Mouse (Mus musculus) thymus, adult 2 months (tissue): ENCODE measurements around the gene Hoxc6.

Experiments used
- CTCF ChIP-seq: fragments of 200-500 bp; IDR thresholded peaks from 2 replicates; pipeline ENCODE4 v1.5.1; 2012; ENCODE audit warnings: mild to moderate bottlenecking, control low read depth, low read length, moderate library complexity, borderline replicate concordance; ENCODE audit not compliant: control insufficient read depth, poor library complexity, insufficient read depth; ENCODE audit errors: extremely low read depth
- POLR2A ChIP-seq: fragments of 200-500 bp; IDR thresholded peaks from 2 replicates; pipeline ENCODE4 v1.6.1; 2012; ENCODE audit warnings: mild to moderate bottlenecking, low read length, control low read depth, moderate library complexity; ENCODE audit not compliant: control insufficient read depth, poor library complexity, insufficient read depth; ENCODE audit errors: extremely low read depth

GRCm38 (mm10) chr15:103040601-103041000 is 42.5 kb downstream of the Hoxc6 start:
- TF ChIP-seq POLR2A: no peak
- no peak for TF ChIP-seq CTCF
